In genomic region chr9:123020995-123021631, GRCm38 (mm10) we compare ENCODE assay signal across 8 mouse cellular contexts. TPM values are rescaled to one million over a fixed set of nuclear protein-coding genes. Genes with fewer than 3 reads are reported as not detected.
DNase-seq lines count a peak whose midpoint lies in the region; ATAC-seq and TF ChIP-seq lines count a peak whose summit lies in the region.

Gene Tmem42, plus strand, starts transcription at chr9:123021326.

- DNase-seq in brain, embryonic 14.5 days (ENCODE audit: low read depth), result peak; percentile 93
- peak; percentile 95 for DNase-seq in kidney, postnatal 0 days (ENCODE audit: low spot score)
- DNase-seq in liver, embryonic 11.5 days (ENCODE audit: low spot score), result peak; percentile 89
- DNase-seq in naive thymus-derived CD4-positive, alpha-beta T cell, adult 2 months (ENCODE audit: low read depth), result peak; percentile 92

- H3K27me3 ChIP-seq in C2C12 (ENCODE audit: control insufficient read depth, insufficient read depth, insufficient read length), result no peaks in the 10 kb centered on the region
- H3K27me3 ChIP-seq in erythroblast, embryonic 14.5 days (ENCODE audit: control insufficient read depth), result no peaks in the 10 kb centered on the region
- H3K27me3 ChIP-seq in heart, embryonic 12.5 days (replicated peaks), result no peaks in the 10 kb centered on the region
- no peaks in the 10 kb centered on the region for H3K27me3 ChIP-seq in kidney, postnatal 0 days (ENCODE audit: insufficient read depth, low read length)
- no peaks in the 10 kb centered on the region for H3K27me3 ChIP-seq in liver, embryonic 11.5 days (replicated peaks; ENCODE audit: control insufficient read depth, insufficient read depth, low read length)
- no peaks in the 10 kb centered on the region for H3K27me3 ChIP-seq in stomach, embryonic 14.5 days (ENCODE audit: control insufficient read depth, insufficient read depth, low read length)

- H3K9me3 ChIP-seq in erythroblast, embryonic 14.5 days (ENCODE audit: control insufficient read depth, low read length), result no peaks in the 10 kb centered on the region
- H3K9me3 ChIP-seq in heart, embryonic 12.5 days (replicated peaks), result no peaks in the 10 kb centered on the region
- no peaks in the 10 kb centered on the region for H3K9me3 ChIP-seq in kidney, postnatal 0 days (replicated peaks; ENCODE audit: low read length)
- no peaks in the 10 kb centered on the region for H3K9me3 ChIP-seq in liver, embryonic 11.5 days (ENCODE audit: control insufficient read depth, low read length)
- H3K9me3 ChIP-seq in stomach, embryonic 14.5 days (ENCODE audit: control insufficient read depth, low read depth, low read length), result no peaks in the 10 kb centered on the region

- peaks cover 8% of the 10 kb centered on the region for H3K36me3 ChIP-seq in C2C12 (ENCODE audit: control insufficient read depth, insufficient read depth)
- peaks cover 33% of the 10 kb centered on the region for H3K36me3 ChIP-seq in erythroblast, embryonic 14.5 days (ENCODE audit: control insufficient read depth)
- H3K36me3 ChIP-seq in heart, embryonic 12.5 days, result peaks cover 17% of the 10 kb centered on the region
- H3K36me3 ChIP-seq in kidney, postnatal 0 days (ENCODE audit: insufficient read depth, low read length), result 0 out of 2 replicates have a peak, but pooled peaks cover under 1% of the 10 kb centered on the region
- H3K36me3 ChIP-seq in liver, embryonic 11.5 days (ENCODE audit: control insufficient read depth, insufficient read depth, low read length), result peaks cover 2% of the 10 kb centered on the region; the same call in 1 of the 2 replicates
- H3K36me3 ChIP-seq in stomach, embryonic 14.5 days (ENCODE audit: control insufficient read depth, insufficient read depth, low read length), result peaks cover 15% of the 10 kb centered on the region

- H3K4me3 ChIP-seq in C2C12 (ENCODE audit: insufficient read depth, poor library complexity, severe bottlenecking), result peak within 1 kb of the TSS; percentile 52
- H3K4me3 ChIP-seq in erythroblast, embryonic 14.5 days (replicated peaks), result peak within 1 kb of the TSS; percentile 75
- peak within 1 kb of the TSS; percentile 61 for H3K4me3 ChIP-seq in heart, embryonic 12.5 days
- peak within 1 kb of the TSS; percentile 68 for H3K4me3 ChIP-seq in kidney, postnatal 0 days (replicated peaks; ENCODE audit: low read depth, low read length)
- H3K4me3 ChIP-seq in liver, embryonic 11.5 days (ENCODE audit: low read depth, low read length), result peak within 1 kb of the TSS; percentile 76
- H3K4me3 ChIP-seq in stomach, embryonic 14.5 days (ENCODE audit: low read depth, low read length), result peak within 1 kb of the TSS; percentile 65

- peak within 1 kb of the TSS; percentile 67 for H3ac ChIP-seq in C2C12 (ENCODE audit: control insufficient read depth, insufficient read length, low read depth)

- peak; percentile 77 for TF ChIP-seq POLR2A in brain, embryonic 14.5 days (IDR thresholded peaks at IDR 0.05; ENCODE audit: borderline replicate concordance, extremely low read depth, insufficient read depth, insufficient read length, poor library complexity, severe bottlenecking)

- H3K4me2 ChIP-seq in heart, embryonic 12.5 days, result peak within 1 kb of the TSS; percentile 73
- H3K4me2 ChIP-seq in kidney, postnatal 0 days (ENCODE audit: low read length), result peak within 1 kb of the TSS; percentile 77
- peak within 1 kb of the TSS; percentile 81 for H3K4me2 ChIP-seq in liver, embryonic 11.5 days
- H3K4me2 ChIP-seq in stomach, embryonic 14.5 days (replicated peaks; ENCODE audit: low read depth, low read length), result peak within 1 kb of the TSS; percentile 68

- H3K27ac ChIP-seq in heart, embryonic 12.5 days (ENCODE audit: poor library complexity, severe bottlenecking), result peak within 1 kb of the TSS; percentile 71
- peak within 1 kb of the TSS; percentile 79 for H3K27ac ChIP-seq in kidney, postnatal 0 days
- H3K27ac ChIP-seq in liver, embryonic 11.5 days (ENCODE audit: low read depth, low read length), result peak within 1 kb of the TSS; percentile 90
- peak within 1 kb of the TSS; percentile 89 for H3K27ac ChIP-seq in stomach, embryonic 14.5 days (ENCODE audit: low read length)

- H3K4me1 ChIP-seq in erythroblast, embryonic 14.5 days (ENCODE audit: control insufficient read depth), result peaks cover 23% of the 10 kb centered on the region
- H3K4me1 ChIP-seq in heart, embryonic 12.5 days (replicated peaks), result peaks cover 10% of the 10 kb centered on the region
- H3K4me1 ChIP-seq in kidney, postnatal 0 days (replicated peaks; ENCODE audit: insufficient read depth, low read length), result peaks cover 3% of the 10 kb centered on the region; the same call in 1 of the 2 replicates
- H3K4me1 ChIP-seq in liver, embryonic 11.5 days (replicated peaks; ENCODE audit: control insufficient read depth, insufficient read depth, low read length), result peaks cover 13% of the 10 kb centered on the region
- peaks cover 8% of the 10 kb centered on the region; the same call in 1 of the 2 replicates for H3K4me1 ChIP-seq in stomach, embryonic 14.5 days (ENCODE audit: control insufficient read depth, insufficient read depth, low read length)

- peak within 1 kb of the TSS; percentile 75 for H3K9ac ChIP-seq in heart, embryonic 12.5 days
- H3K9ac ChIP-seq in kidney, postnatal 0 days (ENCODE audit: low read depth, low read length), result peak within 1 kb of the TSS; percentile 80
- H3K9ac ChIP-seq in liver, embryonic 11.5 days (ENCODE audit: low read depth, low read length), result peak within 1 kb of the TSS; percentile 87
- peak within 1 kb of the TSS; percentile 56 for H3K9ac ChIP-seq in stomach, embryonic 14.5 days (replicated peaks; ENCODE audit: low read depth, low read length)

- TF ChIP-seq CTCF in C2C12 (IDR thresholded peaks at IDR 0.05; ENCODE audit: control insufficient read depth, insufficient read depth, insufficient read length), result no peak
- TF ChIP-seq CTCF in brain, embryonic 14.5 days (IDR thresholded peaks at IDR 0.05; ENCODE audit: borderline replicate concordance, extremely low read depth, insufficient read depth, insufficient read length), result no peak
- TF ChIP-seq CTCF in kidney, postnatal 0 days (IDR thresholded peaks at IDR 0.05; ENCODE audit: low read depth), result no peak

- peaks cover 12% of the 10 kb centered on the region for H3K79me3 ChIP-seq in C2C12 (ENCODE audit: low read depth)

- ATAC-seq in heart, embryonic 12.5 days (ENCODE audit: insufficient number of reproducible peaks, low FRiP score), result peak; percentile 95
- peak; percentile 99 for ATAC-seq in kidney, postnatal 0 days (replicated peaks; ENCODE audit: low FRiP score, low read depth)
- ATAC-seq in liver, embryonic 11.5 days (replicated peaks; ENCODE audit: low FRiP score), result peak; percentile 90
- ATAC-seq in stomach, embryonic 14.5 days (ENCODE audit: insufficient number of reproducible peaks, insufficient read depth, low FRiP score, low read depth), result peak; percentile 99

- under 1% methylated on average over 55 of the region's 69 CpGs for WGBS in heart, embryonic 12.5 days
- under 1% methylated on average over 51 of the region's 69 CpGs for WGBS in kidney, postnatal 0 days
- WGBS in liver, embryonic 11.5 days, result under 1% methylated on average over 57 of the region's 69 CpGs
- WGBS in stomach, embryonic 14.5 days, result 1% methylated on average over 50 of the region's 69 CpGs

- peaks cover 11% of the 10 kb centered on the region for H3K79me2 ChIP-seq in C2C12 (ENCODE audit: control insufficient read depth, insufficient read depth)

TF ChIP-seq in C2C12, 6 proteins besides CTCF, POLR2A, EP300 and RAD21:
- TF ChIP-seq CEBPB (IDR thresholded peaks at IDR 0.05; ENCODE audit: low read depth) (no peak), MAX (IDR thresholded peaks at IDR 0.05) (no peak), USF1 (IDR thresholded peaks at IDR 0.05; ENCODE audit: low read depth) (no peak), FOSL1 (IDR thresholded peaks at IDR 0.05; ENCODE audit: insufficient read depth, low read length, poor library complexity, severe bottlenecking) (no peak), MYOG (IDR thresholded peaks at IDR 0.05; ENCODE audit: control insufficient read depth, extremely low read depth, insufficient read length) (no peak), MYOD1 (IDR thresholded peaks at IDR 0.05; ENCODE audit: control insufficient read depth, insufficient read length, low read depth) (no peak)

RNA-seq across cellular contexts. Expression of gene Tmem42, which starts in this region (rescaled TPM):
- 7.1 TPM for polyA plus RNA-seq in C2C12 (2012; fragmentation: generic; extraction: Trizol)
- 16.5 and 19.1 TPM in 2 replicates for polyA plus RNA-seq in brain, embryonic 14.5 days (2012; rRNA removed)
- 0.04 and 0.30 TPM in 2 replicates for polyA plus RNA-seq in erythroblast, embryonic 14.5 days (2012)
- 16.8 and 18.7 TPM in 2 replicates for polyA plus RNA-seq in heart, embryonic 12.5 days (2016; fragmentation: Nextera tagmentation; extraction: Ambion mirVana)
- polyA plus RNA-seq in kidney, postnatal 0 days (2015; fragmentation: Nextera tagmentation; extraction: Ambion mirVana), result 34.2 and 35.6 TPM in 2 replicates
- polyA plus RNA-seq in liver, embryonic 11.5 days (2014; fragmentation: Nextera tagmentation; extraction: Ambion mirVana), result 8.8 and 11.6 TPM in 2 replicates
- 24.8 and 24.9 TPM in 2 replicates for polyA plus RNA-seq in stomach, embryonic 14.5 days (2014; fragmentation: Nextera tagmentation; extraction: Ambion mirVana)

Comparison
In these comparisons a context has a peak if more than half of its experiments do, and no peak if none do; other contexts are left out.
1. Peak in every context shown above with its lines: DNase-seq, ATAC-seq, H3K4me3 ChIP-seq and H3K27ac ChIP-seq.